Mouse (Mus musculus) MEL (cell line): ENCODE results near the gene Cyp1a1. TPM values are rescaled to one million over a fixed set of nuclear protein-coding genes. Genes with fewer than 3 reads are reported as not detected.

Experiments used
- DNase-seq: peaks from one replicate; pipeline ENCODE4 v3.0.0; 2011; ENCODE audit warnings: low read depth, low spot score
- H3K27ac ChIP-seq: 2 replicates; pipeline ENCODE4 v1.5.1; 2012; ENCODE audit warnings: low read depth, mild to moderate bottlenecking, control low read depth, low read length, moderate library complexity; ENCODE audit not compliant: control insufficient read depth
- H3K27me3 ChIP-seq, 2 experiments: fragments of 150-350 bp in 1 of 2; sonication (generic) in 1 of 2; 2 replicates each; pipeline ENCODE4 v1.6.1; 2012; ENCODE audit warnings: low read length in 2 of 2, mild to moderate bottlenecking in 2 of 2, improper control_type of control experiment in 1 of 2, moderate library complexity in 1 of 2; ENCODE audit not compliant: insufficient read depth in 2 of 2, control insufficient read depth in 1 of 2
- H3K36me3 ChIP-seq, 2 experiments: 2 replicates each; pipeline ENCODE4 v1.6.1; 2012 to 2014; ENCODE audit warnings: low read length in 2 of 2, improper control_type of control experiment in 1 of 2, inconsistent platforms in 1 of 2, mild to moderate bottlenecking in 1 of 2; ENCODE audit not compliant: insufficient read depth in 2 of 2, control insufficient read depth in 1 of 2
- H3K4me1 ChIP-seq, 2 experiments: fragments of 150-350 bp in 1 of 2; sonication (generic) in 1 of 2; 2 replicates each; pipeline ENCODE4 v1.6.1; 2012; ENCODE audit warnings: low read length in 2 of 2, improper control_type of control experiment in 1 of 2, mild to moderate bottlenecking in 1 of 2; ENCODE audit not compliant: insufficient read depth in 2 of 2, control insufficient read depth in 1 of 2
- H3K4me3 ChIP-seq, 2 experiments: fragments of 150-350 bp in 1 of 2; sonication (generic) in 1 of 2; 2 replicates each; pipeline ENCODE4 v1.5.1; 2012; ENCODE audit warnings: low read depth in 2 of 2, low read length in 2 of 2, mild to moderate bottlenecking in 2 of 2, moderate library complexity in 2 of 2, control low read depth in 1 of 2, improper control_type of control experiment in 1 of 2; ENCODE audit not compliant: control insufficient read depth in 1 of 2, insufficient read depth in 1 of 2
- H3K79me2 ChIP-seq: 2 replicates; pipeline ENCODE4 v1.6.1; 2012; ENCODE audit warnings: mild to moderate bottlenecking, low read length, moderate library complexity; ENCODE audit not compliant: control insufficient read depth, poor library complexity, insufficient read depth
- H3K9ac ChIP-seq: 2 replicates; pipeline ENCODE4 v1.6.1; 2012; ENCODE audit warnings: low read depth, mild to moderate bottlenecking, control low read depth, low read length, moderate library complexity; ENCODE audit not compliant: control insufficient read depth, poor library complexity, severe bottlenecking
- H3K9me3 ChIP-seq: fragments of 150-350 bp; sonication (generic); replicated peaks from 2 replicates; pipeline ENCODE4 v1.6.1; 2012; ENCODE audit warnings: mild to moderate bottlenecking, low read length, improper control_type of control experiment, moderate library complexity; ENCODE audit not compliant: insufficient read depth
- CHD2 ChIP-seq: IDR thresholded peaks from 2 replicates; pipeline ENCODE4 v1.6.1; 2011; ENCODE audit warnings: low read length, improper control_type of control experiment
- CTCF ChIP-seq, 3 experiments: IDR thresholded peaks in 2 of 3; conservative IDR thresholded peaks in 1 of 3; 2 replicates each; pipeline ENCODE4 v1.5.1; 2011 to 2012; ENCODE audit warnings: low read length in 3 of 3, low read depth in 2 of 3, mild to moderate bottlenecking in 2 of 3, improper control_type of control experiment in 1 of 3, inconsistent platforms in 1 of 3, mixed read lengths in 1 of 3, moderate library complexity in 1 of 3; ENCODE audit not compliant: control insufficient read depth in 1 of 3, insufficient read depth in 1 of 3, poor library complexity in 1 of 3, severe bottlenecking in 1 of 3
- HCFC1 ChIP-seq: IDR thresholded peaks from 2 replicates; pipeline ENCODE4 v1.6.1; 2012; ENCODE audit warnings: low read depth, mild to moderate bottlenecking, inconsistent platforms, low read length, improper control_type of control experiment, moderate library complexity
- KAT2A ChIP-seq: conservative IDR thresholded peaks from 2 replicates; pipeline ENCODE4 v1.6.1; 2012; ENCODE audit warnings: low read depth, low read length, improper control_type of control experiment, inconsistent platforms
- MAX ChIP-seq: IDR thresholded peaks from 2 replicates; pipeline ENCODE4 v1.6.1; 2011; ENCODE audit warnings: low read length, improper control_type of control experiment
- MYB ChIP-seq: IDR thresholded peaks from 2 replicates; pipeline ENCODE4 v1.6.1; 2011; ENCODE audit warnings: mild to moderate bottlenecking, low read depth, low read length, improper control_type of control experiment
- MYC ChIP-seq: IDR thresholded peaks from 2 replicates; pipeline ENCODE4 v1.6.1; 2011; ENCODE audit warnings: low read depth, mild to moderate bottlenecking, low read length, improper control_type of control experiment, moderate library complexity
- NELFE ChIP-seq: IDR thresholded peaks from 2 replicates; pipeline ENCODE4 v1.6.1; 2011; ENCODE audit warnings: low read depth, low read length, improper control_type of control experiment
- NRF1 ChIP-seq: IDR thresholded peaks from 2 replicates; pipeline ENCODE4 v1.6.1; 2014; ENCODE audit warnings: low read depth, mild to moderate bottlenecking, inconsistent platforms, low read length, improper control_type of control experiment, moderate library complexity; ENCODE audit not compliant: poor library complexity, insufficient read depth, severe bottlenecking
- POLR2A ChIP-seq, 2 experiments: IDR thresholded peaks; 2 replicates each; pipeline ENCODE4 v1.6.1; 2011 to 2012; ENCODE audit warnings: low read length in 2 of 2, mild to moderate bottlenecking in 2 of 2, control low read depth in 1 of 2, improper control_type of control experiment in 1 of 2, low read depth in 1 of 2, moderate library complexity in 1 of 2; ENCODE audit not compliant: control insufficient read depth in 1 of 2, insufficient read depth in 1 of 2, poor library complexity in 1 of 2
- POLR2AphosphoS5 ChIP-seq: IDR thresholded peaks from 2 replicates; pipeline ENCODE4 v1.6.1; 2012; ENCODE audit warnings: low read depth, borderline replicate concordance, mild to moderate bottlenecking, inconsistent platforms, low read length, moderate library complexity, mixed read lengths
- RAD21 ChIP-seq: IDR thresholded peaks from 2 replicates; pipeline ENCODE4 v1.6.1; 2011; ENCODE audit warnings: mild to moderate bottlenecking, low read depth, low read length, improper control_type of control experiment
- RCOR1 ChIP-seq: IDR thresholded peaks from 2 replicates; pipeline ENCODE4 v1.6.1; 2012; ENCODE audit warnings: low read depth, mild to moderate bottlenecking, inconsistent platforms, low read length, improper control_type of control experiment
- SIN3A ChIP-seq: IDR thresholded peaks from 2 replicates; pipeline ENCODE4 v1.6.1; 2012; ENCODE audit warnings: low read length, improper control_type of control experiment, inconsistent platforms
- USF2 ChIP-seq, 2 experiments: IDR thresholded peaks; 2 replicates each; pipeline ENCODE4 v1.6.1; 2011 to 2012; ENCODE audit warnings: improper control_type of control experiment in 2 of 2, low read length in 2 of 2, borderline replicate concordance in 1 of 2, inconsistent platforms in 1 of 2, low read depth in 1 of 2, mild to moderate bottlenecking in 1 of 2; ENCODE audit not compliant: insufficient read depth in 1 of 2
- ZC3H11A ChIP-seq: IDR thresholded peaks from 2 replicates; pipeline ENCODE4 v1.6.1; 2012; ENCODE audit warnings: low read depth, mild to moderate bottlenecking, inconsistent platforms, low read length, improper control_type of control experiment
- ZKSCAN1 ChIP-seq: IDR thresholded peaks from 2 replicates; pipeline ENCODE4 v1.6.1; 2012; ENCODE audit warnings: low read depth, mild to moderate bottlenecking, inconsistent platforms, low read length, improper control_type of control experiment, moderate library complexity
- polyA plus RNA-seq, 2 experiments: library from polyadenylated mRNA; stranded (reverse) in 1 of 2; unstranded in 1 of 2; fragments of >175 nt in 1 of 2; fragments of >200 nt in 1 of 2; gene quantifications; 2 replicates each; pipeline versions ENCODE4 v1.2.1 to v1.2.4; 2012; ENCODE audit warnings: low replicate concordance in 2 of 2, low read depth in 1 of 2; ENCODE audit not compliant: insufficient read length in 2 of 2, insufficient read depth in 1 of 2, missing spikeins in 1 of 2
- total RNA-seq: library from RNA; depleted of rRNA; stranded (reverse); fragments of 300-350 nt; gene quantifications from 2 replicates; pipeline ENCODE4 v1.2.3, GENCODE M21; 2012

Gene Cyp1a1
- total and polyA plus RNA-seq, 3 experiments: 0.04 to 0.26 TPM; not detected in 1

DNA sequence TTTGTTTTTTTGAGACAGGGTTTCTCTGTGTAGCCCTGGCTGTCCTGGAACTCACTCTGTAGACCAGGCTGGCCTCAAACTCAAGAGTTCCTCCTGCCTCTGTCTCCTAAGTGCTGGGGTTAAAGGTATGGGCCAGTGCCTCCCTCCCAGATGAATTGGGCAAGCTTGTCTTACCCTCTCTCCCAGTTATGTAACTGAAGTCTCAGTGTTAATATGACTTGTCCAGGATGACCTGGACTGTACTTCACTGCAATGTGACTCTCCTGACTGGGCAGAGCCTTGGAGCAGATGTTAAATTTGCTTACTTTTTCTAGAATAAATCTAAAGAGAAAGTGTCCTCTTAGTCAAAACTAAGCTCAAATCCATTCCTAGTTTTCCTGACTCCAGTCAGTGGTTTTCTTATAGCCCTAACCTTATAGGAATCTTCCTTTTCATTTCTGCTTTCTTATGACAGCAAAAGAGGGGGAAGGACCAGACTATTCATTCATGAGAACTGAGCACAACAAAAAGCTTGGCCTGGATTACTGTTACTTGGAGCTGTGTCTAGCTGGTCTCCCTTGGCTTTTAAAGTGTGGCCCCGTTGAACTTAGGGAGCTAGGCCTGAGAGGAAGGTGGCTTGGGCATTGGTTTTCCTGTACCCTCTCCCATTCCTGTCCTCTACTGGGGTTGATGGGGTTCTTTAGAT lies 10.9 kb downstream of the Cyp1a1 start:
- Histone ChIP-seq H3K9ac (no peak overlapping the region), H3K27me3 (peaks cover 28 to 32% of the 10 kb centered on the region in 2 experiments), H3K27ac (no peak overlapping the region), H3K36me3 (no peaks in the 10 kb centered on the region), H3K9me3 (no peaks in the 10 kb centered on the region), H3K4me3 (no peak overlapping the region), H3K79me2 (no peaks in the 10 kb centered on the region), H3K4me1 (peaks cover 0 to 7% of the 10 kb centered on the region in 2 experiments; a peak in 2 of 4 replicates)
- TF ChIP-seq MYC: no peak
- no peak for TF ChIP-seq ZKSCAN1
- TF ChIP-seq MAX: no peak
- no peak for TF ChIP-seq RAD21
- no peak for TF ChIP-seq SIN3A
- TF ChIP-seq NRF1: no peak
- TF ChIP-seq KAT2A: no peak
- no peak for TF ChIP-seq MYB
- no peak for TF ChIP-seq RCOR1
- no peak for TF ChIP-seq USF2 (IDR thresholded peaks at IDR 0.05; ENCODE audit: borderline replicate concordance in 1 of 2, insufficient read depth in 1 of 2, low read depth in 1 of 2, low read length in 2 of 2)
- no peak for TF ChIP-seq NELFE
- no peak for TF ChIP-seq HCFC1
- no peak for TF ChIP-seq CTCF (IDR thresholded peaks at IDR 0.05 in 2 of 3, conservative IDR thresholded peaks at IDR 0.05 in 1 of 3; ENCODE audit: control insufficient read depth in 1 of 3, insufficient read depth in 1 of 3, low read depth in 2 of 3, low read length in 3 of 3, poor library complexity in 1 of 3, severe bottlenecking in 1 of 3)
- TF ChIP-seq POLR2A (IDR thresholded peaks at IDR 0.05; ENCODE audit: control insufficient read depth in 1 of 2, insufficient read depth in 1 of 2, low read depth in 1 of 2, low read length in 2 of 2, poor library complexity in 1 of 2): no peak
- DNase-seq: peak; percentile 50

DNA sequence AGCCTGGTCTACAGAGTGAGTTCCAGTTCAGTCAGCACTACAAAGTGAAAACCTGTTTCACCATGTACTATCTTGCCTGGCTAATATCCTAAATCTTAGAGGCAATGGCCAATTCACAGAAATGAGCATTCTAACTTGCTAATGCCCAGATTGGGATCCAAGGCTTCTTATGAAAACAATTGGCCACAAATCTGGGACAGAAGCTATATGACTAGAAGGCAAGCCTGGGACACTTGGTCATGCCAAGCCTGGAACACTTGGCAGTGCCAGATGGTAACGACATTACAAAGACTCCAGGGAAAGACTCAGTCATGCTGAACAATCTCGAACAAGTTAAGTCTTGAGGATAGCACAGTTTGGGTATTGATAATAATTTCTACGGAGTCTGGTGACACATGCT lies 18.8 kb downstream of the Cyp1a1 start:
- Histone ChIP-seq H3K9ac (no peak overlapping the region), H3K9me3 (no peaks in the 10 kb centered on the region), H3K4me3 (no peak overlapping the region), H3K27ac (no peak overlapping the region), H3K79me2 (peaks cover 22% of the 10 kb centered on the region), H3K4me1 (peaks cover 0 to 3% of the 10 kb centered on the region in 2 experiments; a peak in 1 of 4 replicates), H3K27me3 (peaks cover 1 to 2% of the 10 kb centered on the region in 2 experiments), H3K36me3 (peaks cover 0 to 8% of the 10 kb centered on the region in 2 experiments; a peak in 2 of 4 replicates)
- no peak for DNase-seq
- no peak for TF ChIP-seq RAD21
- TF ChIP-seq POLR2AphosphoS5: no peak
- no peak for TF ChIP-seq CHD2
- no peak for TF ChIP-seq RCOR1
- TF ChIP-seq ZC3H11A: no peak
